Comparison of ENCODE assay signal across 8 mouse cellular contexts in genomic region chr7:98119961-98120232, GRCm38 (mm10). TPM values are rescaled to one million over a fixed set of nuclear protein-coding genes. Genes with fewer than 3 reads are reported as not detected.
DNase-seq lines count a peak whose midpoint lies in the region; ATAC-seq and TF ChIP-seq lines count a peak whose summit lies in the region.

No protein-coding gene starts in this region.

- no peaks in the 10 kb centered on the region for H3K9me3 ChIP-seq in kidney, postnatal 0 days (replicated peaks; ENCODE audit: low read length)
- no peaks in the 10 kb centered on the region for H3K9me3 ChIP-seq in forebrain, embryonic 15.5 days
- H3K9me3 ChIP-seq in limb, embryonic 10.5 days (replicated peaks), result no peaks in the 10 kb centered on the region
- no peaks in the 10 kb centered on the region for H3K9me3 ChIP-seq in neural tube, embryonic 14.5 days (ENCODE audit: control insufficient read depth, low read length)

- TF ChIP-seq CTCF in kidney, postnatal 0 days (IDR thresholded peaks at IDR 0.05; ENCODE audit: low read depth), result no peak

- WGBS in kidney, postnatal 0 days, result 82% methylated on average over 2 of the region's 2 CpGs
- WGBS in forebrain, embryonic 15.5 days, result 78% methylated on average over 2 of the region's 2 CpGs
- WGBS in limb, embryonic 10.5 days, result 77% methylated on average over 2 of the region's 2 CpGs
- 81% methylated on average over 2 of the region's 2 CpGs for WGBS in neural tube, embryonic 14.5 days

- 0 out of 2 replicates have a peak, but pooled peaks cover 4% of the 10 kb centered on the region for H3K36me3 ChIP-seq in kidney, postnatal 0 days (ENCODE audit: insufficient read depth, low read length)
- H3K36me3 ChIP-seq in forebrain, embryonic 15.5 days, result no peaks in the 10 kb centered on the region
- H3K36me3 ChIP-seq in limb, embryonic 10.5 days, result no peaks in the 10 kb centered on the region
- H3K36me3 ChIP-seq in neural tube, embryonic 14.5 days (ENCODE audit: control insufficient read depth, insufficient read depth, low read length), result no peaks in the 10 kb centered on the region

- H3K4me3 ChIP-seq in kidney, postnatal 0 days (replicated peaks; ENCODE audit: low read depth, low read length), result no peak overlapping the region
- H3K4me3 ChIP-seq in forebrain, embryonic 15.5 days, result no peak overlapping the region
- peak overlapping the region; percentile 41; the same call in 1 of the 2 replicates for H3K4me3 ChIP-seq in limb, embryonic 10.5 days
- H3K4me3 ChIP-seq in neural tube, embryonic 14.5 days (ENCODE audit: low read depth, low read length), result no peak overlapping the region

- H3K4me2 ChIP-seq in kidney, postnatal 0 days (ENCODE audit: low read length), result no peak overlapping the region
- H3K4me2 ChIP-seq in forebrain, embryonic 15.5 days (replicated peaks), result no peak overlapping the region
- no peak overlapping the region for H3K4me2 ChIP-seq in neural tube, embryonic 14.5 days (ENCODE audit: low read depth, low read length)

- no peaks in the 10 kb centered on the region for H3K27me3 ChIP-seq in kidney, postnatal 0 days (ENCODE audit: insufficient read depth, low read length)
- no peaks in the 10 kb centered on the region for H3K27me3 ChIP-seq in forebrain, embryonic 15.5 days
- H3K27me3 ChIP-seq in limb, embryonic 10.5 days (ENCODE audit: low read depth, poor library complexity, severe bottlenecking), result peaks cover 11% of the 10 kb centered on the region; the same call in 1 of the 2 replicates
- no peaks in the 10 kb centered on the region for H3K27me3 ChIP-seq in neural tube, embryonic 14.5 days (ENCODE audit: control insufficient read depth, insufficient read depth, low read length)

- peak overlapping the region; percentile 52; the same call in 1 of the 2 replicates for H3K27ac ChIP-seq in kidney, postnatal 0 days
- H3K27ac ChIP-seq in forebrain, embryonic 15.5 days (replicated peaks), result no peak overlapping the region
- 0 out of 2 replicates have a peak overlapping the region, but pooled peaks have one; percentile 0 for H3K27ac ChIP-seq in limb, embryonic 10.5 days
- no peak overlapping the region for H3K27ac ChIP-seq in neural tube, embryonic 14.5 days (ENCODE audit: low read depth, low read length)

- DNase-seq in kidney, postnatal 0 days (ENCODE audit: low spot score), result no peak
- DNase-seq in kidney, adult 11 months, result no peak
- DNase-seq in limb, embryonic 10.5 days (ENCODE audit: low spot score), result no peak
- DNase-seq in frontal cortex, postnatal 25 days (ENCODE audit: low spot score in 2 of 2), result no peak
- DNase-seq in adrenal gland, adult 18-20 months (ENCODE audit: low spot score in 2 of 2), result no peak
- DNase-seq in thymus, postnatal 25 days, result no peak

- ATAC-seq in kidney, postnatal 0 days (replicated peaks; ENCODE audit: low FRiP score, low read depth), result no peak
- ATAC-seq in forebrain, embryonic 15.5 days (replicated peaks), result peak; percentile 27; the same call in 1 of the 2 replicates
- peak; percentile 36; the same call in 1 of the 2 replicates for ATAC-seq in neural tube, embryonic 14.5 days (ENCODE audit: low read depth)

- no peak overlapping the region for H3K9ac ChIP-seq in kidney, postnatal 0 days (ENCODE audit: low read depth, low read length)
- no peak overlapping the region for H3K9ac ChIP-seq in forebrain, embryonic 15.5 days (replicated peaks)
- H3K9ac ChIP-seq in neural tube, embryonic 14.5 days (replicated peaks; ENCODE audit: low read depth, low read length), result no peak overlapping the region

- H3K4me1 ChIP-seq in kidney, postnatal 0 days (replicated peaks; ENCODE audit: insufficient read depth, low read length), result peaks cover 7% of the 10 kb centered on the region
- peaks cover 3% of the 10 kb centered on the region; the same call in 1 of the 2 replicates for H3K4me1 ChIP-seq in forebrain, embryonic 15.5 days
- peaks cover 18% of the 10 kb centered on the region for H3K4me1 ChIP-seq in limb, embryonic 10.5 days
- no peaks in the 10 kb centered on the region for H3K4me1 ChIP-seq in neural tube, embryonic 14.5 days (ENCODE audit: control insufficient read depth, insufficient read depth, low read length)

RNA-seq across cellular contexts. Expression of gene Myo7a, which starts 0.6 kb away (rescaled TPM):
- polyA plus RNA-seq in kidney, postnatal 0 days (2015; fragmentation: Nextera tagmentation; extraction: Ambion mirVana), result 7.6 and 8.7 TPM in 2 replicates
- polyA plus RNA-seq in forebrain, embryonic 15.5 days (2015; fragmentation: Nextera tagmentation; extraction: Ambion mirVana), result 15.8 and 15.9 TPM in 2 replicates
- 18.6 and 19.1 TPM in 2 replicates for polyA plus RNA-seq in limb, embryonic 10.5 days (2016; fragmentation: Nextera tagmentation; extraction: Ambion mirVana)
- 22.1 and 24.2 TPM in 2 replicates for polyA plus RNA-seq in neural tube, embryonic 14.5 days (2014; fragmentation: Nextera tagmentation; extraction: Ambion mirVana)
- 100 to 1,000 TPM; 117 to 127 TPM for total RNA-seq in adrenal gland, adult 18-20 months (2021)

RNA-seq across cellular contexts. Expression of gene Omp, which starts 25.4 kb away (rescaled TPM):
- polyA plus RNA-seq in kidney, postnatal 0 days (2015; fragmentation: Nextera tagmentation; extraction: Ambion mirVana), result 0.38 and 0.50 TPM in 2 replicates
- polyA plus RNA-seq in forebrain, embryonic 15.5 days (2015; fragmentation: Nextera tagmentation; extraction: Ambion mirVana), result 0.46 and 0.47 TPM in 2 replicates
- 0.13 TPM in 2 replicates for polyA plus RNA-seq in limb, embryonic 10.5 days (2016; fragmentation: Nextera tagmentation; extraction: Ambion mirVana)
- polyA plus RNA-seq in neural tube, embryonic 14.5 days (2014; fragmentation: Nextera tagmentation; extraction: Ambion mirVana), result 0.32 and 0.40 TPM in 2 replicates
- total RNA-seq in adrenal gland, adult 18-20 months (2021), result 1 to 10 TPM in 1 of 2 experiments, not detected in 1; 4.4 TPM

RNA-seq across cellular contexts. Expression of gene Capn5, which starts 58.2 kb away (rescaled TPM):
- 12.9 and 13.0 TPM in 2 replicates for polyA plus RNA-seq in kidney, postnatal 0 days (2015; fragmentation: Nextera tagmentation; extraction: Ambion mirVana)
- polyA plus RNA-seq in forebrain, embryonic 15.5 days (2015; fragmentation: Nextera tagmentation; extraction: Ambion mirVana), result 15.5 and 15.9 TPM in 2 replicates
- polyA plus RNA-seq in limb, embryonic 10.5 days (2016; fragmentation: Nextera tagmentation; extraction: Ambion mirVana), result 3.4 and 4.5 TPM in 2 replicates
- polyA plus RNA-seq in neural tube, embryonic 14.5 days (2014; fragmentation: Nextera tagmentation; extraction: Ambion mirVana), result 13.7 and 17.0 TPM in 2 replicates
- total RNA-seq in adrenal gland, adult 18-20 months (2021), result 1 to 10 TPM; 4.2 to 4.6 TPM

Comparison
In these comparisons a context has a peak if more than half of its experiments do, and no peak if none do; other contexts are left out.
1. H3K27ac ChIP-seq: peak in kidney, postnatal 0 days (single experiment) and limb, embryonic 10.5 days (single experiment); none in forebrain, embryonic 15.5 days (single experiment) and neural tube, embryonic 14.5 days (single experiment).